Mouse (Mus musculus): ENCODE data around the gene Aldh3b3. TPM values are rescaled to one million over a fixed set of nuclear protein-coding genes. Genes with fewer than 3 reads are reported as not detected.
A peak's percentile ranks its signal among the peaks of the same experiment; 100 is the strongest.

Gene Aldh3b3
- total RNA-seq, 2 experiments from 2014 or later = 1.4 to 2.4 TPM

GRCm38 (mm10) chr19:3999121-3999730, 40.8 kb downstream of the Aldh3b3 start:
- ATAC-seq (ENCODE audit: poor library complexity, severe bottlenecking) = no peak

- ATAC-seq (ENCODE audit: poor library complexity, severe bottlenecking) = peak; percentile 91
These were observed 41.9 kb downstream of the Aldh3b3 start, which contains the start of the genes Nudt8 and Gm49405 for GRCm38 (mm10) chr19:4000119-4000900. Gene Nudt8 (plus strand): TSS chr19:4000580. Gene Gm49405 (plus strand): TSS chr19:4000626.

GRCm38 (mm10) chr19:4000949-4001525, 42.6 kb downstream of the Aldh3b3 start:
- ATAC-seq (ENCODE audit: poor library complexity, severe bottlenecking) = 0 out of 2 replicates have a peak, but pooled peaks have one; percentile 1

- no peak for ATAC-seq (ENCODE audit: poor library complexity, severe bottlenecking)
These were observed 43.3 kb downstream of the Aldh3b3 start for GRCm38 (mm10) chr19:4001752-4002151.

- ATAC-seq (ENCODE audit: poor library complexity, severe bottlenecking) = no peak
These were observed 44.7 kb downstream of the Aldh3b3 start, which contains the start of gene Doc2g for GRCm38 (mm10) chr19:4003112-4003511. Gene Doc2g (plus strand): TSS chr19:4003313.

GRCm38 (mm10) chr19:4003641-4004040, 45.2 kb downstream of the Aldh3b3 start:
- ATAC-seq (ENCODE audit: poor library complexity, severe bottlenecking) = no peak

- ATAC-seq (ENCODE audit: poor library complexity, severe bottlenecking) = no peak
These were observed 45.9 kb downstream of the Aldh3b3 start for GRCm38 (mm10) chr19:4004331-4004730.

- no peak for ATAC-seq (ENCODE audit: poor library complexity, severe bottlenecking)
These were observed 46.6 kb downstream of the Aldh3b3 start for GRCm38 (mm10) chr19:4005091-4005490.

GRCm38 (mm10) chr19:4005971-4006370, 47.5 kb downstream of the Aldh3b3 start:
- no peak for ATAC-seq (ENCODE audit: poor library complexity, severe bottlenecking)

- ATAC-seq (ENCODE audit: poor library complexity, severe bottlenecking) = no peak
These were observed 52.6 kb downstream of the Aldh3b3 start for GRCm38 (mm10) chr19:4011086-4011485.

- ATAC-seq (ENCODE audit: poor library complexity, severe bottlenecking) = peak; percentile 99
These were observed 54.1 kb downstream of the Aldh3b3 start, which contains the start of gene Ndufv1 for GRCm38 (mm10) chr19:4012432-4013022. Gene Ndufv1 (minus strand): TSS chr19:4012806.

GRCm38 (mm10) chr19:4013066-4013465, 54.6 kb downstream of the Aldh3b3 start:
- peak; percentile 9; the same call in 1 of the 2 replicates for ATAC-seq (ENCODE audit: poor library complexity, severe bottlenecking)

- no peak for ATAC-seq (ENCODE audit: poor library complexity, severe bottlenecking)
These were observed 56.4 kb downstream of the Aldh3b3 start for GRCm38 (mm10) chr19:4014802-4015201.

- ATAC-seq (ENCODE audit: poor library complexity, severe bottlenecking) = no peak
These were observed 57.2 kb downstream of the Aldh3b3 start for GRCm38 (mm10) chr19:4015635-4016034.

GRCm38 (mm10) chr19:4017921-4018587, 59.6 kb downstream of the Aldh3b3 start:
- no peak for ATAC-seq (ENCODE audit: poor library complexity, severe bottlenecking)

GRCm38 (mm10) chr19:4018743-4019583, 60.5 kb downstream of the Aldh3b3 start:
- ATAC-seq (ENCODE audit: poor library complexity, severe bottlenecking) = peak; percentile 96

Data from megakaryocyte, adult 5-6 weeks (primary cell).